Mouse (Mus musculus) frontal cortex, postnatal 36 days (tissue): ENCODE data around the gene Mettl7a3.
A peak's percentile ranks its signal among the peaks of the same experiment; 100 is the strongest.
"Not testable (repeated sequence)": the region's sequence is repeated elsewhere in the genome, so short reads cannot be mapped to it uniquely, and the experiment has no call there.

Experiments used
- DNase-seq, 2 experiments: peaks; one replicate each; pipeline ENCODE4 v3.0.0; 2022; ENCODE audit warnings: low spot score in 2 of 2

Mettl7a3 gene

DNA sequence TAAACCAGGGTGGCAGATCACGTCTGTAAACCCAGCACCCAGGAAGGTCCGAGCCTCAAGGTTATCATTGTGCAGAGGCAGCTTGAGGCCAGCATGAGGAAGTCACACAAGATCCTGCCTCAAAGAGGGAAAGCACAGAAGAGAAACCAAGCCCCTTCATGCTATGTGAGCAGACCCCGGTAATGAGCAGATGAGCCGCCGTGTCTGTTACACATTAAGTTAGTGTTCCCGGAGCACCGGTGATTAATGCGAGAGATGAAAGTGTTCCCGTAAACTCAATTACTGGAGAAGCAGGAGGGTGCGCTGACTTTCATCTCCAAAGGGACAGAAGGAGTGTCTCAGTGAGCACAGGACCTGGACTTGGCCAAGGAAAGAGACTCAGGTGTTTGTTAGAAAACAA is 5.4 kb upstream of the Mettl7a3 start:
- not testable (repeated sequence) for DNase-seq

DNA sequence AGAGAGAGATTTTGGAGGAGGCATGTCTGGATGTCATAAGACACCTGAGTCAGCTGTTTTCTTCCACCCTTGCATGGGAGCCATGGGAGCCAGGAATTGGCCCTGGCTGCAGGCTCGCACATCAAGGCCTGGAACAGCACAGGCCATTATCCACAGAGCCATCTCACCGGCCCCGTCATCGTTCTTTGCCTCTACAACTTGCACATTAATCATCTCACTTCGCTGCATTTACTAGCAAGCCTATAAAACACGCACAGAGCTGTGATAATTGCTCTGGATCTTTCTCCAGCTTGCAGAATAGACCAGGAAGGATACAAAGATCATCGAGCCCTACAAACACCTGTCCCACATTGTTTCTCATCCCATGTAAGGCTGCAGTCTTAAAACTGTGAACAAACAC is 4.0 kb upstream of the Mettl7a3 start:
- no peak for DNase-seq

DNA sequence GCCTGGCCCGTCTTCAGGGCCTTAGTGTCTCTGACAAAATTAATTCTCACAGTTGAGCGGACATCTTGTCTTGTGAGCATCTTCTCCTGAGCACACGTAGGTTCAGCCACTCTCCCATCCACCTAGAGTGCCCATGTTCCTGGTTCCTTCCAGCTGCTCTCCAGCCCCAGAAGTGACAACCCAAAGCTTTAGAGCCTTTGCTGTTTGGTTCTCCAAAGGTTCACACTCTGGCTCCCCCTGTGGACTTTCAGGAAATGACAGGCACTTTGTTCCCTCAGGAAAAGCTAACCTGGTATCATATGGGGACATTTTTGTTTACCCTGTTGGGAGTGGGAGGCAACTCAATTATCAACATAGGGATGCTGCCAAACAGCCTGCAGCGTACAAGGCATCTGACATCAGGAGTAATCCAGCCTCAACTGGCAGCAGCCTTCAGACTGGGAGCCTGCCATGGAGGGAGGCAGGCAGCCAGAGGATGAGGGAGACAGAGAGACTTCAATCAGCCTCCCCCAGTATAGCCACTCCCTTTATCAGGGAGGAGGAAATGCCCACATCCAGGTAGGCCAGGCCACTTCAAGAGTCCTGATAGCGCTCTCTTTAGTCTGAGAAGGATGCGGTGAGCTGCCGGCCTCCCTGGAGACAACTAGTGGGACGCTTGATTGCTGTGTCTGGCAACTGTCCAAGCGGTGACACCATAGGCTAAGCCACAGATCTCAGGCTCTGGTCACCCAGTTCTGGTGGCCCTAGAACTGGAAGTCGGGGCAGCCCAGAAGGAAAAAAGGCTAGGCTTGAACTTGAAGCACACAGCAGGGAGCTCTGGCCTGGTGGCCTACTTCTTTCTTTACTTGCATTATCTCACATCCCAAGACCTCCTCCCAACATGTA is 2.4 kb upstream of the Mettl7a3 start:
- not testable (repeated sequence) for DNase-seq

DNA sequence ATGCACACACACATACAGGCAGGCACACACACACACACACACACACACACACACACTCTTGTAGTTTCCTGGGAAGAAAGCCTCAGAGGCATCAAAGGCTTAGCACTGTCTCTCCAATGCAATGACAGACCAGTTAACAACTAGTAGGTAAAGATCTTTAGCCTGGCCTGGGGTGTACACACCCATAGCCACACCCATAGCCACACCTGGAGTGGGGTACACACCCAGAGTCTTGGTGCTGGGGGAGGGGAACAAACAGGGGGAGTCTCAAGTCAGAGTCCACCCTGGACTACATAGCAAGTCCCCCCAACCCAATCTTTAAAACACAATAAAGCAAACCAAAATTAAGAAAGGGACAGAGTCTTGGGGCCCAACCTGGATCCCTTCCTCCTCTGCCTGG is 2.6 kb downstream of the Mettl7a3 start:
- DNase-seq: not testable (repeated sequence)

DNA sequence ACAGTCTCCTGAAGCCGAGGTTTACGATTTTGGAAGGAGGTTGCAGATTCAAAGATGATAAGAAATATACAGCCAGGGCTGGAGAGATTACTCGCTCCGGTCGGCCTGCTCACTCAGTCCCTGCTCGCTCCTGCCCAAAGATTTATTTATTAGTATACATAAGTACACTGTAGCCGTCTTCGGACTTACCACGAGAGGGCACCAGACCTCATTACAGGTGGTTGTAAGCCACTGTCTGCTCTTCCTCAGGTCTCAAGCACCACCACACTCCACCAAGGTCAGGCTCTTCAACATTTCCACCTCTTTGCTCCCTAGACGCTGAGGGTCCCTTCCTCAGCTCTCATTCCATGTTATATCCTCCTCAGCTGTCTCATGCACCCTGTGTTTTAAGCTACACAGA is 3.1 kb downstream of the Mettl7a3 start:
- DNase-seq: peak in 1 of 2 experiments; percentile 50

DNA sequence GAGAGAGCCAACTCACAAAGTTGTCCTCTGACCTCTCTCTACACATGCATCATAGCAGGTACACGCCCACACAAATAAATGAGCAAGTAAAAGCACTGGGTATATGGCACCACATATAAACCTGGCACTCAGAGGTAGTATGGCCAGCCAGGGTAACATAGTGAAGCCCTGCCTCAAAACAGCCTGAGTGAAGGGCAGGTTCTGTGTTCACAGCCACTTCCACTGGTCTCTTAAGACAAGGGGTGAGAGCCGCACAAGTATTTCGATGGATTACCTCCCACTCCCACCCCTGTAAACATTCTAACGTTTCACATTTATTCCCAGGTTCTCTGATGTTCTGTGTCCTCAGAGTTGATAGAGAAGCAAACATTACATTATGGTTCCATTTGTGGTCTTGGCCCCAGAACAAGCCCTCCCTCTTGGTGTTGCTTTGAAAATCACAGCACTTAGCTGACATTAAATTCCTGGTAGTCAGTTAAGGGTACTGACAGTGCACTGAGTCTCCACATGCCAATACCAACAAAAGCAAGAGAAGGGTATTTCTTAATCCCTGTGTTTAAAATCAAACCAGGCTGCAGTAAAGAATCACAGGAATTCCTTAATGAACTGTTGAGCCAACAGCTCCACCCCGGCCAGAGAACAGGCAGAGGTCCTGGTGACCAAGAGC is 6.7 kb downstream of the Mettl7a3 start:
- not testable (repeated sequence) for DNase-seq

DNA sequence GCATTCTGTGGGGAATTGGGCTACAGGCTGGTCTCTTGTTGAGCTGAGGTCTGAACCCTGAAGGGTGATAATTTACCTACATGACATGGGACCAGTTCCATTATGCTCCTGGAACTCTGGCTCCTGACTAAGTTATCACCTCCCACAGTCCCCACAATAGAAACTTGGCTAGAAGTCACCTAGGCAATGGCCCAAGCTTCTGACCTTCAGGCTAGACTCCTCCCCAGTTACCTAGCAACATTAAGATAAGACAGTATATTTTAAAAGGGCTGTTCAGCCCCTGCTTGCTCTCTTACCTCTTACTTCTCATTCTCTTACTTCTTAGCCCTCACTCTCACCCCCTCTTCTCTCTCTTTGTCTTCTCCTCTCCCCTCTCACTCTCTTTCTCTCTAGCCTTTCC is 10.8 kb downstream of the Mettl7a3 start:
- DNase-seq: no peak

DNA sequence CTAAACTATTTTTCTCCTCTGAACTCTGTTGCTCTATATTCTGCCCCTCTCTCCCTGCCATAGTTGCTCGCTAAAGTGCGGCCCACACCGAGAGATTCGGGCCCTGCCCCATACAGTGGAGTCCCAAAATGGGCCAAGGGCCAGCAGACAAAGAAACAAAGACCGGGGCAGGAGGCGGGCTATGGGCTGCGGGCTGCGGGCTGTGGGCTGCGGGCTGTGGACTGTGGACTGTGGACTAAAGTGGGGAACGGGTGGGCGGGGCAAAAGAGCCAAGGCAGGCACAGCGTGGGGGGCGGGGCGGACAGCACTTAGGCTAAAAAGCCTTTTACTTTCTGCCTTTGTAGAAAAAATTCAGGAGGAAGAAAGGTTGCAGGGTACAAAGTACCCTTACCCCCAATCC is 12.0 kb downstream of the Mettl7a3 start:
- no peak for DNase-seq

DNA sequence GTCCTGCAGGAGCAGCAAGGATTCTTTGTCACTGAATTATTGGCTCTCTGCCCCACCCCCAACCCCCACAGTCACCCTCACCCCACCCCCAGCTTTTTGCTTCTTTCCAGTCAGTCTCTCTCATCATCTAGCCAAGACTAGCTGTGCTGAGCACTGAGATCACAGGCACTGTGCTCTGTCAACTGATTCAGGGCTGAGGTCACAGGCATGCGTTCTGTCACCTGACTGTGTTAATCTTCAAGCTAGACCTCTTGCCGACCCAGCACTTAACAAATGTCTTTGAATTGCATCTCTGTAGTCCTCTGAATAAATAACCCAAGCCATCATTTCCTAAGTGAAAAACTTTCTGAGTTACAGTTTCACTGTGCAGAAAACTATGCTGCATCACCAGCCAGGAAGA is 14.8 kb downstream of the Mettl7a3 start:
- no peak for DNase-seq

DNA sequence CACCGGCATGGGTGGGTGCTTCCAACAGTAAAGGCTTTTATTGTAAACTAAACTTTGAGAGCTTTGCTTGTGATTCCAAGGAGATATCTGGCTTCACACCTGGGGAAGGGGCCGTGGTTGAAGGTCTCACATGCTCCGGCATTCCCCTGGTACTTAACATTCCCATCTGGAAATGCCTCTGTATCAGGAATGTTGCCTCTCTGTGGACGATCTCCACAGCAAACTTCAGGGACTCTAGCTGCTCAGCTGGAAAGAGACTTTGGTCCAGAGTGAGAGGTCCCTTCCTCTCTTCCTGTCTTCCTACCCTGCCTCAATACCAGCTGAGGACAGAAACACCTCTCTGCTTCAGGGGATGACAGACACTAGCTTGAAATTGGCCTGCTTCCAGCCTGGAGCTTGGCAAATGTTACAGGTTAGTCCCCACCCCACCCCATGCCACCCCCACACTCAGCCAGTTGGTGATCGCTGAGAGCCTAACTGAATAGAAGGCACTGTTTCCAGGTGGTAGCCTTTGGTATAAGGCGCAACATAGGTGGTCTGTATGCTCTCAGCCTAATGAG is 16.9 kb downstream of the Mettl7a3 start:
- no peak for DNase-seq

DNA sequence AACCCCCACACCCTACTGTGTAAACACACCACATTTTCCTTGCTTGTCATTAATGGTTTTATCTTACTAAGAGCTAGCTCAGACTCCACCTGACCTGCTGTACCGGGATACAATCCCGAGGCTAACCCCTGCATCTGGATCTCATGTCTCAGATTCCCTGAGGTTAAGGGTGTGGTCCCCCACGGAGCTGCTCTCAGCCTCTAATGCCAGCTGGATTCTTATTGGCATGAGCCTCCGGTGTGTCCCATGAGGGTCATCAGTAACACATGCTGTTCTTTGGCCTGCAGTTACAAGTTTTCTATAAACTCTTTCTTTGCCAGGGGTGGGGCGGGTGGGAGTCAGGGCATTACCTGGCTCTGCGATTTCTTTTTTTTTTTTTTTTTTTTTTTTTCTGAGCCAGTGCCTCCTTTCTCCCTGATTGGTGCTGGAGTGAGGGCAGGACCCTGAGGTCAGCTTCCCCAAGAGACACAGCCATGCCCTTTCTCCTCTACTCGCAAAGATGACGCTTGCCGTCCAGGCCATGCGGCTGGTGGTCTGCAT is 18.1 kb downstream of the Mettl7a3 start, which contains the start of the genes Methig1 and Mettl7a2:
Gene Methig1 (plus strand): TSS at position 439 of the 540 bp plus-strand sequence.
Gene Mettl7a2 (plus strand): TSS at position 490 of the 540 bp plus-strand sequence.
- no peak for DNase-seq

DNA sequence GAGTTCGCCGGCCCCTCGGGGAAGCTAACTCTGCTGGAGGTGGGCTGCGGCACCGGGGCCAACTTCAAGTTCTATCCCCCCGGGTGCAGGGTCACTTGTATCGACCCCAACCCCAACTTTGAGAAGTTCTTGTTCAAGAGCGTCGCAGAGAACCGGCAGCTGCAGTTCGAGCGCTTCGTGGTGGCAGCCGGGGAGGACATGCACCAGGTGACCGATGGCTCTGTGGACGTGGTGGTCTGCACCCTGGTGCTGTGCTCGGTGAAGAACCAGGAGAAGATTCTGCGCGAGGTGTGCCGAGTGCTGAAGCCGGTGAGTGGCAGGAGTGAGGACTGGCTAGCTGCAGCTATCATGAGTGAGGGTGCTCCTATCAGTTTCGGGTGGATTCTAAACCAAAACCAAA is 18.7 kb downstream of the Mettl7a3 start:
- not testable (repeated sequence) for DNase-seq

DNA sequence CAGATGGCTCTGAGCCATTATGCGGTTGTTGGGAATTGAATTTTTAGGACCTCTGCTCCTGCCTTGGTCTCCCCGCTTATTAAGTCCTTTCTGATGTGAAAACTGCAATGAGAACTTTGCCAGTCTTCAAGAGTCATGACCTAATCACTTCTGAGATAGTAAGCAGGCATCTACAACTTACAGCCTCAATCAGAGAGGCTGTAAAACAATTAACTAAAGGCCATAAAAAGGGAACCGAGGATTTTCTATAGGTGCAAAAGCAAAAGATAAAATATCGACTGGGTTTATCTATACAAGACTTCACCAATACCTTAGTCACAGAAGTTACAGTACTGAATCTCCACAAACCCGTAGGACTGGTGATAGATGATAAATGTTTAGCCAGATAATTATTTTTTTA is 21.1 kb downstream of the Mettl7a3 start:
- DNase-seq: no peak

DNA sequence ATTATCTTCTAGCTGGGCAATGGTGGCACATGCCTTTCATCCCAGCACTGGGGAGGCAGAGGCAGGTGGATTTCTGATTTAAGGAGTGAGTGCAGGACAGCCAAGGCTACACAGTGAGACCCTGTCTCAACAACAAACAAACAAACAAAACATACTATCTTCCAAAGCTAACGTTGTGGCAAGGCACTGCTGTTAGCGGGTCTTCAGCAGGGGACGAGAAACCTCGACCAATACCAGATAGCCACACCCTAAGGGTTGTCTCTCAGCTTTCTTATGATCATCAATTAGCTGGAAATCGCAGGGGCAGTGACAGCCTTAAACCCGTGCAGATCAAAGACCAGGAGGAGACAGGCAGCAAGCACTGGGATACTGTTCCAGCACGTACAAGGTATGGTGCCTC is 29.5 kb downstream of the Mettl7a3 start, which contains the start of gene Higd1c:
Gene Higd1c (plus strand): TSS at position 301 of the 400 bp plus-strand sequence.
- no peak for DNase-seq

DNA sequence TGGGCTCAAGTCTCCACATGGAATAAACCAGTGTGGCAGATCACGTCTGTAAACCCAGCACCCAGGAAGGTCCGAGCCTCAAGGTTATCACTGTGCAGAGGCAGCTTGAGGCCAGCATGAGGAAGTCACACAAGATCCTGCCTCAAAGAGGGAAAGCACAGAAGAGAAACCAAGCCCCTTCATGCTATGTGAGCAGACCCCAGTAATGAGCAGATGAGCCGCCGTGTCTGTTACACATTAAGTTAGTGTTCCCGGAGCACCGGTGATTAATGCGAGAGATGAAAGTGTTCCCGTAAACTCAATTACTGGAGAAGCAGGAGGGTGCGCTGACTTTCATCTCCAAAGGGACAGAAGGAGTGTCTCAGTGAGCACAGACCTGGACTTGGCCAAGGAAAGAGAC is 31.2 kb downstream of the Mettl7a3 start:
- DNase-seq: not testable (repeated sequence)

DNA sequence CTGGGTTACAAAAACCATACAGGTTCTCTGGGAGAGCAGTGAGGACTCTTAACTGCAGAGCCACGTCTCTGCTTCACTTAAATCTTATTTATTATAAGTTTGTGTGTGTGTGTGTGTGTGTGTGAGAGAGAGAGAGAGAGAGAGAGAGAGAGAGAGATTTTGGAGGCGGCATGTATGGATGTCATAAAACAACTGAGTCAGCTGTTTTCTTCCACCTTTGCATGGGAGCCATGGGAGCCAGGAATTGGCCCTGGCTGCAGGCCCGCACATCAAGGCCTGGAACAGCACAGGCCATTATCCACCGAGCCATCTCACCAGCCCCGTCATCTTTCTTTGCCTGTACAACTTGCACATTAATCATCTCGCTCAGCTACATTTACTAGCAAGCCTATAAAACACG is 32.4 kb downstream of the Mettl7a3 start:
- DNase-seq: no peak

DNA sequence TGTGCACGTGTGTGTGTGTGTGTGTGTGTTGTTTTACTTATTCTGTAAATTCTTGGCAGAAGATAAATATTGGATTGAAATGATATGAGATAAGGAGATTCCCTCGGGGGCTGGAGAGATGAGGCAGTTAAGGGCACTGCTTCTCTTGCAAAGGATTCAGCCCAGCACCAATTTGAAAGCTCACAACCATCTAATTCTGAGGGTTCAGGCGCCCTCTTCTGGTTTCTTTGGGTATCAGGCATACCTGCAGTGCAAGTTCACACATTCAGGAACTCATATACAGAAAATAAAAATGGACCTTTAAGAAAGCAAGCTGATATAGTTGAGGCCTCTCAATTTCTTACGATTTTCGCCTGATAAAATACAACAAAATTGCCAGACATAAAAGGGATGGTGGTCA is 40.3 kb downstream of the Mettl7a3 start:
- DNase-seq: peak; percentile 62 to 87

DNA sequence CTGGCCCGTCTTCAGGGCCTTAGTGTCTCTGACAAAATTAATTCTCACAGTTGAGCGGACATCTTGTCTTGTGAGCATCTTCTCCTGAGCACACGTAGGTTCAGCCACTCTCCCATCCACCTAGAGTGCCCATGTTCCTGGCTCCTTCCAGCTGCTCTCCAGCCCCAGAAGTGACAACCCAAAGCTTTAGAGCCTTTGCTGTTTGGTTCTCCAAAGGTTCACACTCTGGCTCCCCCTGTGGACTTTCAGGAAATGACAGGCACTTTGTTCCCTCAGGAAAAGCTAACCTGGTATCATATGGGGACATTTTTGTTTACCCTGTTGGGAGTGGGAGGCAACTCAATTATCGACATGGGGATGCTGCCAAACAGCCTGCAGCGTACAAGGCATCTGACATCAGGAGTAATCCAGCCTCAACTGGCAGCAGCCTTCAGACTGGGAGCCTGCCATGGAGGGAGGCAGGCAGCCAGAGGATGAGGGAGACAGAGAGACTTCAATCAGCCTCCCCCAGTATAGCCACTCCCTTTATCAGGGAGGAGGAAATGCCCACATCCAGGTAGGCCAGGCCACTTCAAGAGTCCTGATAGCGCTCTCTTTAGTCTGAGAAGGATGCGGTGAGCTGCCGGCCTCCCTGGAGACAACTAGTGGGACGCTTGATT is 43.2 kb downstream of the Mettl7a3 start:
- peak in 1 of 2 experiments; percentile 24 for DNase-seq

DNA sequence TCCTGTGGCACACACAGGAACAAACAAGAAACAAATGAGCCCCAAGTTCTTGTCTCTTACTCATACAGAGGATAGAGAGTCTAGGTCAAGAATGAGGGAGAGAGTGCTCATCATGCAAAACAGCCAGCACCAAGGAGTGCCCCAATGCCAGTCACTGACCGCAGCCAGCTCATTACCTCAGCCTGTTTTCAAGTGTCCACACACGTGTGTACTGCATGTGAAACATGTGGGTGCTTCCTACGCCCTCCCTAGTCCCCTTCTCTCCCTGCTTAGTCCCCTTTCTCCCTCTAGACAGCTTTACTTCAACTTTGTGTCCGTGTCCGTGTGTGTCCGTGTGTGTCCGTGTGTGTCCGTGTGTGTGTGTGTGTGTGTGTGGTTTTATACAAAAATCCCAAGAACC is 44.9 kb downstream of the Mettl7a3 start:
- DNase-seq: no peak

DNA sequence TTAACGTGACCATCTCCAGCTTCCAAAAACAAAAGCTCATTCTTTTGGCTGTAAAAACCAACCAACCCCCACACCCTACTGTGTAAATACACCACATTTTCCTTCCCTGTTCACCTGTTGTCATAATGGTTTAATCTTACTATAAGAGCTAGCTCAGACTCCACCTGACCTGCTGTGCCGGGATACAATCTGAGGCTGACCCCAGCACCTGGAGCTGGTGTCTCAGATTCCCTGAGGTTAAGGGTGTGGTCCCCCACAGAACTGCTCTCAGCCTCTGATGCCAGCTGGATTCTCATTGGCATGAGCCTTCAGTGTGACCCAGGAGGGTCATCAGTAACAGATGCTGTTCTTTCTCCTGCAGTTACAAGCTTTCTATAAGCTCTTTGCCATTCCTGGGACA is 45.4 kb downstream of the Mettl7a3 start:
- DNase-seq: no peak

DNA sequence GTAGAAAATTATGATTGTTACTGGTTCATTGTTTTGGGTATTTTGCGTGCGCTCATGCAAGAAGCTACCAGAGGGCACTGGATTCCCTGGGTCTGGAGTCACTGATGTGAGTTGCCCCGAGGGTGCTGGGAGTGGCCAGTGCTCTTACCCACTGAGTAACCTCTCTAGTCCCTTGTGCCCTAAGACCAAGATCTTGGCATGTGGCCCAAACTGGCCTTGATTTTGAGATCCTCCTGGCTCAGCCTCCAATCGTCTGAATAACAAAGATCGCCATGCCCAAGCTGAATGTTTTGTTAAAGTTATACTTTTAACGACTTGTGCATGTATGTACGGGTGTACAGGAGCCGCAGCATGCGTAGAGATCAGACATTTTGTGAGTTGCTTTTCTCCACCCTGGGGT is 51.0 kb downstream of the Mettl7a3 start:
- DNase-seq: no peak
